Mouse (Mus musculus) embryonic facial prominence, embryonic 13.5 days (tissue): ENCODE results near the gene Hadhb. TPM values are rescaled to one million over a fixed set of nuclear protein-coding genes. Genes with fewer than 3 reads are reported as not detected.

Experiments
- ATAC-seq: fragments of 200-750 bp; cut with Nextera tagmentation; 2 replicates; pipeline ENCODE4 v1.8.0; 2017; ENCODE audit warnings: low read depth; ENCODE audit not compliant: insufficient number of reproducible peaks, insufficient read depth, low FRiP score, low TSS enrichment
- H3K27ac ChIP-seq: fragments of 300-500 bp; sonication (generic); 2 replicates; pipeline ENCODE4 v1.5.1; 2015; ENCODE audit warnings: moderate library complexity, mild to moderate bottlenecking, inconsistent platforms
- H3K27me3 ChIP-seq: fragments of 300-500 bp; sonication (generic); 2 replicates; pipeline ENCODE4 v1.6.1; 2015; ENCODE audit warnings: mild to moderate bottlenecking, inconsistent platforms
- H3K36me3 ChIP-seq: fragments of 300-500 bp; sonication (generic); 2 replicates; pipeline ENCODE4 v1.6.1; 2015; ENCODE audit warnings: mild to moderate bottlenecking, inconsistent platforms
- H3K4me1 ChIP-seq: fragments of 300-500 bp; sonication (generic); 2 replicates; pipeline ENCODE4 v1.6.1; 2015; ENCODE audit warnings: inconsistent platforms
- H3K4me2 ChIP-seq: fragments of 300-500 bp; sonication (generic); 2 replicates; pipeline ENCODE4 v1.6.1; 2015; ENCODE audit warnings: moderate library complexity, mild to moderate bottlenecking, inconsistent platforms
- H3K4me3 ChIP-seq: fragments of 300-500 bp; sonication (generic); 2 replicates; pipeline ENCODE4 v1.5.1; 2015; ENCODE audit warnings: mild to moderate bottlenecking, inconsistent platforms
- H3K9ac ChIP-seq: fragments of 300-500 bp; sonication (generic); 2 replicates; pipeline ENCODE4 v1.6.1; 2015; ENCODE audit warnings: mild to moderate bottlenecking, inconsistent platforms
- H3K9me3 ChIP-seq: fragments of 300-500 bp; sonication (generic); 2 replicates; pipeline ENCODE4 v1.6.1; 2016; ENCODE audit warnings: inconsistent platforms
- WGBS: fragments of 180-500 bp; shearing (Covaris S2); methylation state at CpG from one replicate; pipeline ENCODE4 v1.1.7; 2015; ENCODE audit warnings: mixed read lengths; 5-methylcytosine and 5-hydroxymethylcytosine counted together
- microRNA counts: library from miRNA; unstranded; fragments of <30 nt; microRNA quantifications from one replicate; lab custom pipeline; 2016
- microRNA-seq: library from miRNA; unstranded; fragments of <30 nt; microRNA quantifications from one replicate; pipeline ENCODE4, GENCODE M21; 2016
- polyA plus RNA-seq: library from polyadenylated mRNA; unstranded; fragments of >200 nt; fragmentation: Nextera tagmentation; extraction: Ambion mirVana; gene quantifications from 2 replicates; pipeline ENCODE4 v1.2.1, GENCODE M21; 2015

Gene Hadhb
- polyA plus RNA-seq, 1 experiment from 2014 or later, result 127 TPM

DNA sequence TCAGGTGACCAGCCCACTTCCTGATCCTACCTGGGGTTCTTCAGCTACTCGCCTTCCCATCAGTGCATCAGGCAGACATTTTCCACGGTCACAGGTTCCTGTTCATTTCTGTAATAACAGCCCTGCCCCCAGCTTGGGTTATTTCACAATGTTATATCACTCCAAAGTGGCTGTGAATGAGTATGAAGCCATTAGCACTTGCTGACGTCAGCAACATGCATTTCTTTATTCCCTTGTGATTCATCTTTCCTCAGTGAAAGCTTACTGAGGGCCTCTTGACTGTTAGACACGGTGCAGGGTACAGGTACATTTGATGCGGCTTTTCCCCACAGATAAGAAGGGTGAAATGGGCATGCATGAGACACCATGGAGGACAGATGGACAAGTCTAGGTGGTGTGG is 60.9 kb downstream of the Hadhb start:
- Histone ChIP-seq H3K4me1 (no peaks in the 10 kb centered on the region), H3K27me3 (no peaks in the 10 kb centered on the region), H3K9me3 (no peaks in the 10 kb centered on the region), H3K27ac (no peak overlapping the region), H3K4me2 (no peak overlapping the region), H3K9ac (no peak overlapping the region), H3K4me3 (no peak overlapping the region), H3K36me3 (no peaks in the 10 kb centered on the region)
- WGBS, result 72% methylated on average over 5 of the region's 5 CpGs
- no peak for ATAC-seq

DNA sequence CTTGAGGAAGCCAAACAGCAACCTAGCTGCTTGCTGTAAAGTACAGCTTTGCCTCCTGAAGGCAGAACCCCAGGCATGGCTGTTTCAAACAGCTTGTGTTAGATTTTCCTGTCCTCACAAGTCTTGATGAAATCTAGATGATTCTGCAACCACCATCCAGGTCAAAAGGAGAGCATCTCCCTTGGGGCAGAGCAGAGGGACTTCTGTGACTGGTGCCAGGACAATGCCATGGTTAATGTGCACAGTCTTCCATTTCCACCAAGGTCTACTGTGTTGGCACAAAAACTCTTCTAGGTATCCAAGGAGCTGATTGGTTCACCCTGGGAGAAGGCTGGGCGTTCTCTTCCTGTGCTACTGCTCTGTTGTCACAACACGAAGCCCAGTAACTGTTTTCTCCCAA is 64.7 kb downstream of the Hadhb start:
- H3K27me3 ChIP-seq, result no peaks in the 10 kb centered on the region
- no peaks in the 10 kb centered on the region for H3K9me3 ChIP-seq
- no peak overlapping the region for H3K27ac ChIP-seq
- H3K9ac ChIP-seq, result no peak overlapping the region
- no peak for ATAC-seq
- H3K4me3 ChIP-seq, result no peak overlapping the region
- 89% methylated on average over 2 of the region's 2 CpGs for WGBS
- H3K36me3 ChIP-seq, result no peaks in the 10 kb centered on the region; the same call in 1 of the 2 replicates
- no peaks in the 10 kb centered on the region for H3K4me1 ChIP-seq
- H3K4me2 ChIP-seq, result no peak overlapping the region

DNA sequence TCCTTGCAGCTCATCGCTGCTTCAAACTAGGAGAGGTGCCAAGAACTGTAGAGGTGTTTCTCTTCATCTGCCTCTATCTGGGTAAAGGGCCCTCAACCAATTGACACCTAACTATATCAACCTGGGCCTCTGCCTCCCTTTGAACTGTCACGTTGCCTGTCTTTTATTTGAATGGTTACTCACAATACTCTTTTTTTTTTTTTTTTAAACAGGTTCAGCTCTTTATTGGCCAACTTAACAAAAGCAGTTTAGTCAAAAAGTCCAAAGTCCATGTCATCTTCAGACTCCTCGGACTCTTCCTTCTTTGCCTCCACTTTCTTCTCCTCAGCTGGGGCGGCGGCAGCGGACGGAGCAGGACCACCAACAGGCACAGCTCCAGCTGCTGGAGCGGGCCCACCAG is 65.6 kb downstream of the Hadhb start:
- Histone ChIP-seq H3K27ac (no peak overlapping the region), H3K27me3 (no peaks in the 10 kb centered on the region), H3K4me1 (no peaks in the 10 kb centered on the region), H3K4me2 (no peak overlapping the region), H3K9ac (no peak overlapping the region), H3K36me3 (no peaks in the 10 kb centered on the region; the same call in 1 of the 2 replicates), H3K4me3 (no peak overlapping the region), H3K9me3 (no peaks in the 10 kb centered on the region)
- no peak for ATAC-seq
- WGBS, result 90% methylated on average over 8 of the region's 8 CpGs

DNA sequence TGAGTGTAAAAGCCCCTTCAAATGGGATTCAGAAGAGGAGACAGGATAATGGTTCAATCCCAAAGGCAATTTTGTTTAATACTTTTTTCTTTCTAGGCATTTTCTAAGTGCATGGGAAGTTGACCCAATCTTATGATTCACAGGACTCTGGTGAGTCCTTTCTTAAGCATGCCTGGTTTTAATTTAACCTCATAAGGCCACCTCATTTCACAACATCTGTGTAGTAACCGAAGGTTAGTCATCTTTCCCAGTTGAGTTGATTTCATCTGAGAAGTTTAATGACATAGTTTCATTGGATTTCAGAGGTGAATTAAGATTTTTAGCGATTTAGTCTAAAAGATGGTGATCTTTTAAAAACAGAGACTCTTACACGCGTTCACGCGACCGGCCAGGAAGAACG is 67.6 kb downstream of the Hadhb start:
- no peak overlapping the region for H3K4me2 ChIP-seq
- H3K36me3 ChIP-seq, result no peaks in the 10 kb centered on the region; the same call in 1 of the 2 replicates
- no peak overlapping the region for H3K9ac ChIP-seq
- ATAC-seq, result no peak
- H3K4me3 ChIP-seq, result no peak overlapping the region
- H3K4me1 ChIP-seq, result no peaks in the 10 kb centered on the region
- H3K27ac ChIP-seq, result no peak overlapping the region
- WGBS, result 95% methylated on average over 8 of the region's 8 CpGs
- no peaks in the 10 kb centered on the region for H3K9me3 ChIP-seq
- no peaks in the 10 kb centered on the region for H3K27me3 ChIP-seq

DNA sequence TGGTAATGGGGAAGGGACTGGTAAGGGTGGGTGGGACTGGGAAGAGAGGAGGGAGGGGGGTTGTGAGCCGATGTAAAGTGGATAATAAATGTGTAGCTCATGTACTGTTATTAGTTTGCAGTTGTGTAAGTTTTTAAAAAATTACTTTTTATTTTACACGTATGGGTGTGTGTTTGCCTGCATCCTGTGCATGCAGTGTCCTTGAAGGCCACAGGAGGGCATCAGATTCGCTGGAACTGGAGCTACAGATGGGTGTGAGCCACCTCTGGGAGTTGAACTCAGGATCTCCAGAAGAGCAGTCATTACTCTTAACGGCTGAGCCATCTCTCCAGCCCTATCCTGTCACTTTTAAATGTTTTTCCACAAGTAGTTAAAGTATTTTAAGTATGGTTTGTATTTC is 75.9 kb downstream of the Hadhb start:
- Histone ChIP-seq H3K4me1 (peaks cover 25% of the 10 kb centered on the region), H3K27ac (no peak overlapping the region), H3K27me3 (no peaks in the 10 kb centered on the region), H3K4me3 (no peak overlapping the region), H3K9me3 (no peaks in the 10 kb centered on the region), H3K4me2 (no peak overlapping the region), H3K9ac (no peak overlapping the region), H3K36me3 (peaks cover 10% of the 10 kb centered on the region)
- ATAC-seq, result no peak
- WGBS, result 88% methylated on average over 4 of the region's 4 CpGs

DNA sequence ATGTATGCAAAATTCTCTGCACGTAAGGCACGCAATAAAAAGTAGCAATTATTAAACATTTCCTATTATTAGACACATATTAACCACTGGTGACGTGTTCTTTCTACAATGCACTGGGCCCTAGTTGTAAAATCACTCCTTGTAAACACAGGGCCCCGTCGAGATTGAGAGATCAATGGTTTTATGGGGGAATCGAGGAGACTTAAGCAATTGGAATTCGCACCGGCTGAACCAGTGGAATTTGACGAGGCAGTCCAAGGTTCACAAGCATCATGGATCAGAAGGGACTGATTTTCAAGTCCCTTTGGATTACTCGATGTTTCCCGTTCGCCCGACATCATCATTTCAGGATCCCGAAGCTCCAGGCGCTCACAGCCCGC is 76.8 kb downstream of the Hadhb start:
- H3K36me3 ChIP-seq, result peaks cover 10% of the 10 kb centered on the region
- H3K4me2 ChIP-seq, result peak overlapping the region; percentile 66
- H3K27me3 ChIP-seq, result no peaks in the 10 kb centered on the region
- H3K27ac ChIP-seq, result peak overlapping the region; percentile 73
- 0 out of 2 replicates have a peak, but pooled peaks have one; percentile 1 for ATAC-seq
- H3K4me3 ChIP-seq, result peak overlapping the region; percentile 89
- peaks cover 25% of the 10 kb centered on the region for H3K4me1 ChIP-seq
- 44% methylated on average over 16 of the region's 16 CpGs for WGBS
- no peaks in the 10 kb centered on the region for H3K9me3 ChIP-seq
- peak overlapping the region; percentile 87 for H3K9ac ChIP-seq

DNA sequence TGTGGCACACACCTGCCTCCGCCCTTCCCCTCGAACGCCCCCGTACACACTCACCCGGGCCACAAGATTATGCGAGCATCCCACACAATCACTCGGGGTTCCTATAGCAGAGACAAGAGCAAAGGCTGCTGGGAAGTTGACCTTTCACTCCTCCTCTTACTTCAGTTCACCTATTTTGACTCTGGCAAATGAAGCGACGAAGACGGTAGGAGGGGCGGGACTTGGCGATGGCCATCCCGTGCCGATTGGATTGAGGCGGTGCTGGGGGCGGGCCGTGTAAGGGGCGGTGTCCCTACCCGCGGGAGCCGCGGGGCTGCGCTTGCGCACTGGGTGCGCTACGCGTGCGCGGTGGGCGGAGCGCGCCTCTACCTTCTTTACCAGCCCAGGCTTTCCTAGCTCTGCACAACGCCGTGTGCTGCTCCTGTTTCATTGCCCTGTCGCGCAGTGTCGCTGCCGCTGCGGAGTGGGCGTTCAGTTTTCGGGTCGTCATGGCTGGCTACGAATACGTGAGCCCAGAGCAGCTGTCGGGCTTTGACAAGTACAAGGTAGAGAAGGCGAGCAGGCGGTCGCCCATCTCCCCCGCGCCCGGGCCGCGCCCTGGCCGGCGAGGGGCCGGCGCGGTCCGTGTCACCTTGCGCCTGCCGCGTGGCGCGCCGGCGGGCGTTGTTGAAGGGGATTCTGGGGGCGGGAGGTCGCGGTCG is 77.4 kb downstream of the Hadhb start, which contains the start of gene Selenoi:
Gene Selenoi (plus strand): TSS at position 311 of the 701 bp plus-strand sequence.
- Histone ChIP-seq H3K4me2 (peak within 1 kb of the TSS; percentile 66), H3K4me1 (peaks cover 25% of the 10 kb centered on the region), H3K9ac (peak within 1 kb of the TSS; percentile 87), H3K27me3 (no peaks in the 10 kb centered on the region), H3K27ac (peak within 1 kb of the TSS; percentile 92), H3K4me3 (peak within 1 kb of the TSS; percentile 89), H3K9me3 (no peaks in the 10 kb centered on the region), H3K36me3 (peaks cover 10% of the 10 kb centered on the region)
- ATAC-seq, result peak; percentile 99
- 4% methylated on average over 71 of the region's 71 CpGs for WGBS

DNA sequence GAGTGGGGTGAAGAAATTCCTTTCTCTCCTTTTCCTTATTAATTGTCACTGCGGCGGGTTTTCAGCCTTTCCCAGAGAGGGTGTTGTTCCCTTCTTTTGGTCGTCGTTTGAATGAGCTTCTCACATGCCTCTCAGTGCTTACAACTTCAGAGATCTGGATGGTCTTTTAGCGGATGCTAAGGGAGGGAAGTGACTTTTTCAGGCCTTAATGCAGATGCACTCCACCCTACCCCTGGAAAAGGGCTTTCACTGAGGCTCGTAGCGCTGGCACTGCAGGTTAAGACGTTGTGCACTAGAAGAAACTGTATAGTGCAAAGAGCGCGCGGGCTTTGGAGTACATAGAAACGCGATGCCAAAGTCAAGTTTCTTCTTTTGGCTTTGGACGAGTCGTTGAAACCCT is 78.0 kb downstream of the Hadhb start:
- 2% methylated on average over 15 of the region's 15 CpGs for WGBS
- H3K27ac ChIP-seq, result peak overlapping the region; percentile 92
- H3K4me1 ChIP-seq, result peaks cover 25% of the 10 kb centered on the region
- peak overlapping the region; percentile 87 for H3K9ac ChIP-seq
- H3K9me3 ChIP-seq, result no peaks in the 10 kb centered on the region
- H3K27me3 ChIP-seq, result no peaks in the 10 kb centered on the region
- H3K4me2 ChIP-seq, result peak overlapping the region; percentile 66
- H3K4me3 ChIP-seq, result peak overlapping the region; percentile 89
- peaks cover 10% of the 10 kb centered on the region for H3K36me3 ChIP-seq
- no peak for ATAC-seq

DNA sequence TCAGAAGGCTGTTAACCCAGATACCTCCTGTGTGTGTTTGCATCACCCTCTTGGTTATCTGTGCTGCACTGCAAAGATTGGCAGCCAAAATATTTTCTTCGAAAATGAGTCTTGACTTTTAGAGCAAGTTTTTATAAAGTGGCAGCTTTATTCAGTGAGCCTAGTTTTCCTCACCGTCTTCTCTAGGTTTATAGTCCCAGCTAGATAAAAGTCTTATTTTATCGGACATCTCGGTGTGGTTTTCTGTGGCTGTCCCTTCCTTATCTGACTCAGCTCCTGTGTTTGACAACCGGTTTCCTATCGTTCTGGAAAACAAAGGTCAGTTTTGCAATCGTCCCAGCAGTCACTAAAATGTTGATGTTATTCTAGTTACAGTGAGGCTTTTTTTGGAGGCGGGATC is 78.9 kb downstream of the Hadhb start:
- Histone ChIP-seq H3K27me3 (no peaks in the 10 kb centered on the region), H3K27ac (no peak overlapping the region), H3K4me2 (peak overlapping the region; percentile 66), H3K4me1 (peaks cover 25% of the 10 kb centered on the region), H3K9me3 (no peaks in the 10 kb centered on the region), H3K4me3 (0 out of 2 replicates have a peak overlapping the region, but pooled peaks have one; percentile 89), H3K36me3 (peaks cover 13% of the 10 kb centered on the region), H3K9ac (peak overlapping the region; percentile 49; the same call in 1 of the 2 replicates)
- 67% methylated on average over 8 of the region's 8 CpGs for WGBS
- ATAC-seq, result no peak

MicroRNAs within 50 kb of the gene (microRNA counts, 519-probe panel; counts per million panel counts)
- 1,576 counts per million, percentile 47 among the panel's probes with 10 or more counts for microRNA mmu-miR-1960 (lab: Ali Mortazavi, UCI)

Small RNA genes lying within 50 kb of the gene (microRNA-seq; reads per million reads assigned to microRNA genes)
- gene Mir1960, result 1.1 reads per million

Other genes starting within 250 kb of the Hadhb start
- 0.32 and 0.58 TPM in 2 replicates for gene Il6, start 142.1 kb upstream of the Hadhb start, polyA plus RNA-seq
- gene Tyms, start 81.6 kb upstream of the Hadhb start, polyA plus RNA-seq, result 241 and 293 TPM in 2 replicates
- 0.47 and 1.2 TPM in 2 replicates for gene Garem2, start 50.1 kb upstream of the Hadhb start, polyA plus RNA-seq
- not detected in 2 replicates for gene 3110082J24Rik, start 49.2 kb upstream of the Hadhb start, polyA plus RNA-seq
- 119 and 133 TPM in 2 replicates for gene Hadha, start 86 bp upstream of the Hadhb start, polyA plus RNA-seq
- not detected in 2 replicates for gene Adgrf3, start 50.5 kb downstream of the Hadhb start, polyA plus RNA-seq
- gene Selenoi, start 77.3 kb downstream of the Hadhb start, polyA plus RNA-seq, result 17.6 and 17.8 TPM in 2 replicates
- 0.13 and 0.51 TPM in 2 replicates for gene Drc1, start 126.1 kb downstream of the Hadhb start, polyA plus RNA-seq